Mouse (Mus musculus): ENCODE results near the gene Tnfrsf14.
A peak's percentile ranks its signal among the peaks of the same experiment; 100 is the strongest.

Tnfrsf14 gene

DNA sequence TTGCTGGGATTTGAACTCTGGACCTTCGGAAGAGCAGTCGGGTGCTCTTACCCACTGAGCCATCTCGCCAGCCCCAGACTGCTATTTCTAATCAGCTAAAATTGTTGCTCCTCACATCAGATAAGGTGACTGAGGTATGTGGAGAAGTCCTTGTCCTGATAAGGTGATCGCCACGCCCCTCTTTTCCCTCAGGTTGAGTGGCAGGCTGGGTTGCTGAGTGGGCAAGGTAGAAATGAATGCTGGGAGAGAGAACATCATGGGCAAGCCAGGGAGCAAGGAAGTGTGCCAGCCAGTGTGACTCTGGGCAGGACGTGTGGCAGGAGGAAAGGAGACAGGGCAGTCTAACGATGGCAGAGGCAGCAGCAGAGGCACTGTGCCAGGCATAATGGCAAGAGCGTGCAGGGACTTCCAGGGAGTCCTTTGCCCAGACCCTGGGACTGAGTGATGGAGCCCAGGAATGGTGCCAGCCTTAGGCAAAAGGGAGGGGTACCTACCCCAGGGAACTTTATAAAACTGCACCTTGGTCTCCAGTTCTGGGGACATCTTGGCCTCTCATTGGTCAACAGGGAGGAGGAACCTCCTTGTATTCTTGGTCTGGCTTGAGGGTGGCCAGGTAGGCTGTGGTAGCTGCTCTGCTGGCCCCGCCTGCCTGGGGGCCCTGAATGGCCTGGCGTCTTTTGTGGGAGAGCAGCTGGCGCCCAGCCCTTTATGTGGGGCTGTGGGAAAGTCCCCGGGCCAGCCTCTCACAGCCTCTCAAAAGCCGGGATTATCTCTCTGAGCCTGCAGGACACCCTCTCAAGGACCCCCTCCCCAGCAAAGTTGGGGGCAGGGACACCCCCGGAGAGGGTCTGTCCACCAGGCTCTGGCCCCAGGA lies 19.9 kb upstream of the Tnfrsf14 start:
- DNase-seq = peak; percentile 73

- DNase-seq = peak; percentile 61
These were observed 18.0 kb upstream of the Tnfrsf14 start for GRCm38 (mm10) chr4:154946319-154946718.

DNA sequence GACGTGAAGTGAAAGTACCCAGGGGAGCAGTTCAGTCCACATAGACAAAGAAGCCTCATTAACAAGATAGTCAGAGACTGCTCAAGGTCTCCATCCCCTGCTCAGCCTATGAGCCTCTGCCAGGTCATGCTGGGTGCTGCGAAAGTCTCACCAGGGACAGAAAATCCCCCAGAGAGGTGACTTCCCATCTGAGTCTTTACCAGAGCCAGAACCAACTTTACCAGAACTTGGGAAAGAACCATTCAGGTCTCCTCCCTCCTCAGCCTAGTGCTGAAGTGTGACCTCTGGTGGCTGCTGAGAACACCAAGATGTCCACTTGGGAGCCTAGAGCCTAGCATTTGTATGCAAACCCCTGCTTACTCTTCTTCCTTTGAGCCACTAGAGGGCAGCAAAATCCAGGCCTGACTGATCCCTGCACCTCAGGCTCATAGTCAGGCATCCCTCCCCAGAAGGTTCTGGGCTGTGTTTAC lies 15.8 kb upstream of the Tnfrsf14 start:
- peak; percentile 43 for DNase-seq

DNA sequence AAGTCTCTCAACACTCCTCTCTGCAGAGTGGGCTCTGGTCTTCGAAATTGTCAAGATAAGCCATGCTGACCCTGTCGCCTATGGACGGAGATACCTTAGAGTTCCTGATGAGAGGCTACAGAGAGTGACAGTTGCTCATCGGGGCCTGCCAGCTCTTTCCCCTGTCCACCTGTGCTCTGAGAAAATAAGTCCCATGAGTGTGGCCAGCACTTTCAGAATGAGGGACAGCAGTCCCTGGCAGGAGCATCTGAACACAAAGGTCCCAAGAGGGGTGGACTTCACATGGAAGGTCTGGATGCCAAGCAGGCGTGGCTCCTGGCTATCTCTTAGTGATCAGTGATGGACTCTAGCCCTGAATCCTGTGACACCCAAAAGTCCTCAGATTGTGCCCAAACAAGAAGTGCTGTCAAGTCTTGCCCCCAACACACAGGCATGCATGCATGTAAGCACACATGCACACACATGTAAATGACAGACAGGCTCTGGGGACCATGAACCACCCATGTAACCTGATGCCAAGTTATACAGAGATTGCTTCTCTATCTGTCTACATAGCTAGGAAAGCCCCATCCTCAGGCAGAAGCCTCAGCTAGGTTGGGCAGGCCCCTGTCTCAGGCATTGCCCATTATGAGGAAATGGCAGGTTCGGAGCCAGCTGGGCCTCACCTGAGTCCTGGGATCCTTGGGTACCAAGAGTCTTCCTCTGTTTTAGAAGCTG lies 15.1 kb upstream of the Tnfrsf14 start:
- no peak for DNase-seq

- no peak for DNase-seq
These were observed 14.4 kb upstream of the Tnfrsf14 start for GRCm38 (mm10) chr4:154942632-154943322.

GRCm38 (mm10) chr4:154941831-154942230 lies 13.5 kb upstream of the Tnfrsf14 start:
- DNase-seq = no peak

DNA sequence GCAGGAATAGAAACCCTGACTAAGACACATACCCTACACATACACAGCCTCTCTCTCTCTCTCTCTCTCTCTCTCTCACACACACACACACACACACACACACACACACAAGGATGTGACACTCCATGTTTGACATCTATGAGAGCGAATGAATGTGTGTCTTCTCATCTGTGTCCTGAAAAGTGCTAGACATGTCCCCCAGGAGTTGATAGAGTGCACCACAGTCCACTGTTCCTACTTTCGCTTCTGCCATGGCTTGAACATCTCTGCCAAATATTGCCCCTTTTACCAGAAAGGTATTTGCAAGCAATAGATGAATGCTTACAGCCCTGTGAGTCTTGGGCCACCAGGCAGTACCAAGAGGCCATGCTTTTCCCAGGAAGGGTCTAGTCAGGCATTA lies 11.8 kb upstream of the Tnfrsf14 start:
- DNase-seq = no peak

DNA sequence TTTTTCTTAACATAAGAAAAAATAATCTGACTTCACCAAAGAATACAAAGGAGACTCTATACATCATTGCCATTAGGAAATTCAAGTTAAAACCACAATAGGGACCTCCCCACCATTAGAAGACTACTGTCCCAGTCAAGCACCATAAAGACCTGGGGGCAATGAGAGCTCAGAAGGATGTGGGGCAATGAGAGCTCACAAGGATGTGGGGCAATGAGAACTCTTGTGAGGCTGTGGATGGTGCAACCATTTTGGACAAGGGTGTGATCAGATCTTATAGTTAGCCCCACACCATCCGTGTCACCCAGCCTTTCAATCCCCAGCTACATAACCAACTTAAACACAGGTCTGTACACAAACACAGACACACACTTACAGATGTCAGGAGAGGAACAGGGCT lies 9.4 kb upstream of the Tnfrsf14 start:
- no peak for DNase-seq

GRCm38 (mm10) chr4:154936542-154937255 lies 8.3 kb upstream of the Tnfrsf14 start:
- no peak for DNase-seq

DNA sequence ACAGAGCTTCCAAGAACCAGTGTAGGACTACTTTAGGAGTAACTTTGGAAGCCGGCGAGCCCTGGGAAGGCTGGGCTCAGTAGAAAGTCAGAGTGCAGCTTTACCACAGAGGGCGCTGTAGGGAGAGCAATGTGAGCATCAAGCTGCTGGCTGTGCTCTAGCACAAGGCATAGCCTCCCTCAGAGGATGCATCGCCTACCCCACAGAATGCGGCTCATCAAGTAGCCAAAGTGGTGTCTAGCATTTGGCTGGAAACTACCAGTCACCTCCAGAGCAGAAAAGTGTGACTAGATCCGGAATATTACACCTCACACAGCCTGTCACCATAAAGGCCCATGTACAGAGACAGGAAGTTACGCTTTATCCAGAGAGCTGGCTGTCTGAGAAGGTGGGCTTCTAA lies 7.4 kb upstream of the Tnfrsf14 start:
- no peak for DNase-seq

DNA sequence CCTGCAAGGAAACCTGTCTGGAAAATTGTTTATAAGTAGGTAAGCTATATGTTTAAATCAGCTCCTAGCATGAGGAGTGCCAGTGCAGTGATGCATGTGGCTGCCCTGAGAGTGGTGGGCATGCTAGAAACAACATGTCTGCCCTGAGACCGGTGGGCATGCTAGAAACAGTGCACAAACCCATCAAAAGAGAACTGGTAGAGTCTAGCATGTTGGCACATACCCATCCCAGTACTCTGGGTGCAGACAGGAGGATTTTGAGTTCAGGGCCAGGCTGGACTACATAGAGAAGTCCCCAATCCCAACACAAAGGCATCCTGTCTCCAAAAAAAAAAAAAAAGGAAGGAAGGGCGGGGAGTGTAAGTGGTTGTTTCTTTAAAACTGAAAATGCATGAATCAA lies 6.4 kb upstream of the Tnfrsf14 start:
- DNase-seq = no peak

GRCm38 (mm10) chr4:154933306-154933907 lies 5.0 kb upstream of the Tnfrsf14 start:
- DNase-seq = no peak

DNA sequence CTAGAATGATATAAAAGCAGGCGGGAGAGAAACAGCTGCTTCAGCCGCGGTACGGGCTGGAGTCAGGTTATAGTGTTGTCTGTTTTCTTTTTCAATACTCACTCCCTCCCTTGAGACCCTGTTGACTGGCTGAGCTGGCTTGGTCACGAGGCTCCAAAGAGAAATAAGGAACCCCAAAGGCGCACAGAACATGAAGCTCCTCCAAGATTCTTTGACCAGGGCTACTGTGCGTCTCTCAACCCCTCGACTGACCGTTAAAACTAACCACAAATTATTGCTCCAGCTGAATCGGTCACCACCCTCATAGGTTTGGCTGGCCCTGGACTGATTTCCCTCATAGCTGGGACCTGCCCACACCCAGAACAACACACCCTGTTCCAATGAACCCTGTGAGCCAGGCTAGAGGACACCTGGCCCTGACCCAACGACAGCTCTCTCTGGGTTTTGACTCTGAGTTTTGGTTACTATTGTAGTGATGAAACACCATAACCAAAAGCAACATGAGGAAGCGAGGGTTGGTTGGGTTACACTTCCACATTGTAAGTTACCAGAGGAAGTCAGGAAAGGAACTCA lies 811 bp upstream of the Tnfrsf14 start:
- DNase-seq = no peak

- DNase-seq = no peak
These were observed 445 bp downstream of the Tnfrsf14 start for GRCm38 (mm10) chr4:154927899-154928337.

- DNase-seq = no peak
These were observed 1.1 kb downstream of the Tnfrsf14 start for GRCm38 (mm10) chr4:154926969-154927898.

GRCm38 (mm10) chr4:154925413-154925812 lies 3.0 kb downstream of the Tnfrsf14 start:
- no peak for DNase-seq

GRCm38 (mm10) chr4:154922931-154923330 lies 5.4 kb downstream of the Tnfrsf14 start:
- DNase-seq = no peak

GRCm38 (mm10) chr4:154922291-154922690 lies 6.1 kb downstream of the Tnfrsf14 start:
- DNase-seq = no peak

DNA sequence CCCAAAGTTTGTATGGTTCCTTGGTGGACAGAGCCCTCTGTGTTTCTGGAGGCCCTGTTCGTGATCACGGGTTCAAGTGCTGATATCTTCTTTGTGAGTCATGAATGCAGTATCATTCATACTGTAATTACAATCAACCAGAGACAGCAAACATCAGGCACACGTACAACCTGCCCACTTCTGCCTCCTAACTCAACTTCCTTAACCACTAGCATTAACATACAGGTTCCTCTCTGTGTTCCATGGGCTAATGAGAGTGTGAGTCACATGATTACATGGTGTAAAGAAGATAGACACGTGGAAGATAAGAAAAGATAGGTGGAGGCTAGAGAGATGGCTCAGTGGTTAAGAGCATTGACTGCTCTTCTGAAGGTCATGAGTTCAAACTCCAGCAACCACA lies 11.7 kb downstream of the Tnfrsf14 start:
- DNase-seq = no peak

DNA sequence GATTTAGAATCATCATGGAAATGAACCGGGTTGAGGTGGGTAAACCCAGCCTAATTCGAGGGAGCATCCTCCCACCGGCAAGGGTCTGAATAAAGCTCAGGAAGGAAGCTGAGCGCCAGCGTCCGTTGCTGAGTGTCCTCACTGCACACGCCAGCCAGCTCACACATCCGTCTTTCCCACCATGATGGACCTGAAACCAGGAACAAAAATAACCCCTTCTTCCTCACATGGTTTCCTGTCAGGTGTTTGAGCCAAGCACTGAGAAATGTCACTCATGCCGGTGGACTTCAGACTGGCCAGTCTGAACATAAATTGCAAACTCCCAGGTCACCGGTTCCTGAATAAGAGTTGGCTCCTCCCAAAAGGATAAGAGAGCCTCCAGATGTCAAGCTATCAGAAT lies 13.1 kb downstream of the Tnfrsf14 start:
- no peak for DNase-seq

DNA sequence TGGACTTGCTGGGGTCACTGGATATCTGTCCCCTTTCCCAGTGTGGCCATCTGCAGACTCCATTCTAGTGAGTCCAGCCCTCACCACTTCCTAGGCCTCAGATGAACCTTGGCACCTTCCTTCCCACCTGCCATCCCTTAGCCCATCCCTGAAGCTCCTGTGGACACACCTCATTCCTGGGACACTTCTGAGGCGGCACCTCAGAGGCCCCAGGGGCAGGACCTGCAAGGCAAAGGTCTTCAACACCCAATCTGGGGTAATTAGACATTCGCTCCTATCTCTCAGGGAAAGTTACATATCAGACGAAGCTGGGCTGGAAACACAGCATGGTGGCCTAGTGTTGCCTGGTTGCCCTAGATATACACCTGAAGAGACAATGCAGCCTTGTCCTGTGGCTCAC lies 13.7 kb downstream of the Tnfrsf14 start:
- DNase-seq = no peak
